Mouse (Mus musculus) midbrain, postnatal 0 days (tissue): Measurements from ENCODE around the gene Nbea. TPM values are rescaled to one million over a fixed set of nuclear protein-coding genes. Genes with fewer than 3 reads are reported as not detected.

ENCODE experiments used
- ATAC-seq: fragments of 200-750 bp; cut with Nextera tagmentation; 2 replicates; pipeline ENCODE4 v1.8.0; 2017; ENCODE audit warnings: moderate number of reproducible peaks, mild to moderate bottlenecking, moderate TSS enrichment, moderate library complexity; ENCODE audit not compliant: low FRiP score
- DNase-seq: peaks from one replicate; pipeline ENCODE4 v3.0.0-alpha.2; 2015; ENCODE audit warnings: low spot score
- H3K27ac ChIP-seq: fragments of 300-500 bp; sonication (generic); 2 replicates; pipeline ENCODE4 v1.5.1; 2014; ENCODE audit warnings: low read depth, mild to moderate bottlenecking, low read length, mixed read lengths
- H3K27me3 ChIP-seq: fragments of 300-500 bp; sonication (generic); 2 replicates; pipeline ENCODE4 v1.6.1; 2014; ENCODE audit warnings: low read length, control low read depth, mixed read lengths; ENCODE audit not compliant: insufficient read depth
- H3K36me3 ChIP-seq: fragments of 300-500 bp; sonication (generic); 2 replicates; pipeline ENCODE4 v1.6.1; 2014; ENCODE audit warnings: low read length, control low read depth, mixed read lengths; ENCODE audit not compliant: insufficient read depth
- H3K4me1 ChIP-seq: fragments of 300-500 bp; sonication (generic); 2 replicates; pipeline ENCODE4 v1.6.1; 2014; ENCODE audit warnings: mild to moderate bottlenecking, control low read depth, antibody characterized with exemption, low read length, mixed read lengths; ENCODE audit not compliant: insufficient read depth
- H3K4me2 ChIP-seq: fragments of 300-500 bp; sonication (generic); 2 replicates; pipeline ENCODE4 v1.6.1; 2014; ENCODE audit warnings: low read depth, mild to moderate bottlenecking, low read length, mixed read lengths; ENCODE audit not compliant: poor library complexity, severe bottlenecking
- H3K4me3 ChIP-seq: fragments of 300-500 bp; sonication (generic); 2 replicates; pipeline ENCODE4 v1.5.1; 2014; ENCODE audit warnings: low read depth, mild to moderate bottlenecking, low read length, moderate library complexity
- H3K9ac ChIP-seq: fragments of 300-500 bp; sonication (generic); replicated peaks from 2 replicates; pipeline ENCODE4 v1.6.1; 2014; ENCODE audit warnings: mild to moderate bottlenecking, low read length, moderate library complexity, mixed read lengths; ENCODE audit not compliant: poor library complexity, severe bottlenecking
- H3K9me3 ChIP-seq: fragments of 300-500 bp; sonication (generic); 2 replicates; pipeline ENCODE4 v1.6.1; 2016; ENCODE audit warnings: low read length, control low read depth
- CTCF ChIP-seq: IDR thresholded peaks from 2 replicates; pipeline ENCODE4 v1.5.1; 2016; ENCODE audit warnings: antibody characterized with exemption, mild to moderate bottlenecking
- WGBS: fragments of 180-500 bp; shearing (Covaris S2); extraction: QIAGEN DNeasy Blood & Tissue Kit; methylation state at CpG from one replicate; pipeline ENCODE4 v1.1.7; 2014; 5-methylcytosine and 5-hydroxymethylcytosine counted together
- polyA plus RNA-seq: library from polyadenylated mRNA; unstranded; fragments of >200 nt; fragmentation: Nextera tagmentation; extraction: Ambion mirVana; gene quantifications from 2 replicates; pipeline ENCODE4 v1.2.1, GENCODE M21; 2015
- total RNA-seq: library from RNA; depleted of rRNA; stranded (reverse); fragments of >200 nt; gene quantifications from 2 replicates; pipeline ENCODE4 v1.2.3, GENCODE M21; 2014

Gene Nbea
- total and polyA plus RNA-seq, 2 experiments from 2014 or later: 46.8 to 202 TPM

DNA sequence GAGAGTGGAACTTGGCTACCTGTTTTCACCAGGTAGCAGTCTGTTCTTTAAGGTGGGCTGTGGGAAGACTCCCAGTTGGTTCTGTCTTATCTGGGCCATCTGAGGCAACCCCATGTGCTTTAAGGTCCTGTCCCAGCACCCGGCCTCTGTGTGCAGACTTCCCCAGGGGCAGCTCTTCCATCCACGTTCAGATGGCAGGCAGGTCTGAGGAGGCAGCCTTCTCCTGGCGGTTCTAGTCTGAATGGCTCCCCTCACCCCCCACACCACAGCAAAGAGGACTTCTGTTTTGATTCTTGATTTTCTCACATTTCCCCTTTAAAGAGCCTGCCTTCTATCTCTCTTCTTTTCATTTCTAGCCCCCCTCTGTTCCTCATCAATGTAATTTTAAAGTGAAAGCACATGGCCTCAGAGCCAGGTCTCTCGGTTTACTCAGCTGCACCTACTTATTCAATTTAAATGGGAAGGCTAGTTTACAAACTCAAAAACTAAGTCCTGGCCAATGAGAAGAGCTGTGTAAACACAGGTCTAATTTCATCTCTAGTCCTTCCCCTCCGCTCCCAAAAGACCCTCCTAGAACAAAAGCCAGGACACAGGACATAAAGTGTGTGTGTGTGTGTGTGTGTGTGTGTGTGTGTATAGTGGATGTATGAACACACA, 570.9 kb downstream of the Nbea start:
- TF ChIP-seq CTCF: no peak
- H3K27me3 ChIP-seq: no peaks in the 10 kb centered on the region
- no peaks in the 10 kb centered on the region for H3K9me3 ChIP-seq
- H3K9ac ChIP-seq: no peak overlapping the region
- H3K36me3 ChIP-seq: no peaks in the 10 kb centered on the region
- no peak overlapping the region for H3K4me2 ChIP-seq
- no peaks in the 10 kb centered on the region for H3K4me1 ChIP-seq
- H3K27ac ChIP-seq: no peak overlapping the region
- H3K4me3 ChIP-seq: no peak overlapping the region
- no peak for DNase-seq
- 56% methylated on average over 5 of the region's 5 CpGs for WGBS
- ATAC-seq: no peak

DNA sequence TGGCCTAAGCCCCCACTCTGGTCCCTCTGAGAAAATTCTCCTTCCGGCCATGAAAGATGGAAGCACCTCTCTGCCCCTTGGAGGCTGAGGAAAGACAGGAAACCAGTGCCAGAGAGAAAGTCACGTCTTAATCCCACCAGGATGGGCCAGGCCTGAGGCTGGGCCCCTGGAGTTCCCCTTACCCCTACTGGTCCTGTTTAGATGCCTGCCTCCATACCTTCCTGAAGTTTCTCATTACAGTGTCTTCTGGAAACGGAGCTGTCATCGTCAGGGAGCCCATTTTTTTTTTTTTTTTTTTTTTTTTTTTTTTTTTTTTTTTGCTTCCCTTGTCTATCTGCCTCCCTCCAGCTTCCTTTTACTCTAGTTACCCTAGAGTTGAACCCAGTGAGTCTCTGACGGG, 571.5 kb downstream of the Nbea start:
- H3K9ac ChIP-seq: no peak overlapping the region
- no peak overlapping the region for H3K4me3 ChIP-seq
- H3K36me3 ChIP-seq: no peaks in the 10 kb centered on the region
- H3K4me1 ChIP-seq: no peaks in the 10 kb centered on the region
- H3K9me3 ChIP-seq: no peaks in the 10 kb centered on the region
- no peak for ATAC-seq
- H3K27ac ChIP-seq: no peak overlapping the region
- no peak for DNase-seq
- TF ChIP-seq CTCF: no peak
- H3K27me3 ChIP-seq: no peaks in the 10 kb centered on the region
- no peak overlapping the region for H3K4me2 ChIP-seq
- WGBS: 73% methylated on average over 5 of the region's 5 CpGs

DNA sequence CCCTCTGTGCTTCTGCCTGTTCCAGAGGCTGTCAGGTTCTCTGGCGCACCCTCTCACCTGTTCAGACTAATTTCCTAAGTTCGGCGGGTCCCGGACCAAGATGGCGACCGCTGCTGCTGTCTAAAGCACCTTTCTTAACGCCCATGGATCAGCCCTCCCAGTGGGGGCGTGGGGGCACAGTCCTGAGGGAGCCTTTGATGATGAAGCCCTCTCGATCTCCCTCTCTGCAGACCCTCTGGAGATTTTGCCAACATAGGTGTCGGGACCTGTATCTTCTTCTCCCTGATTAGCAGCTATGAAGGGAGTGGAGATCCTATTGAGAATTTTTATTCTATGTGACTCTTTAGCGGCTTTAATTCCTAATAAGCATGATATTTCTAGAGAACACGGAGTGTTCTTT, 573.3 kb downstream of the Nbea start:
- Histone ChIP-seq H3K27ac (no peak overlapping the region), H3K4me3 (no peak overlapping the region), H3K9me3 (no peaks in the 10 kb centered on the region), H3K9ac (no peak overlapping the region), H3K4me2 (no peak overlapping the region), H3K4me1 (no peaks in the 10 kb centered on the region), H3K36me3 (no peaks in the 10 kb centered on the region), H3K27me3 (no peaks in the 10 kb centered on the region)
- TF ChIP-seq CTCF: no peak
- ATAC-seq (no peak), DNase-seq (no peak)
- WGBS: 85% methylated on average over 11 of the region's 12 CpGs

DNA sequence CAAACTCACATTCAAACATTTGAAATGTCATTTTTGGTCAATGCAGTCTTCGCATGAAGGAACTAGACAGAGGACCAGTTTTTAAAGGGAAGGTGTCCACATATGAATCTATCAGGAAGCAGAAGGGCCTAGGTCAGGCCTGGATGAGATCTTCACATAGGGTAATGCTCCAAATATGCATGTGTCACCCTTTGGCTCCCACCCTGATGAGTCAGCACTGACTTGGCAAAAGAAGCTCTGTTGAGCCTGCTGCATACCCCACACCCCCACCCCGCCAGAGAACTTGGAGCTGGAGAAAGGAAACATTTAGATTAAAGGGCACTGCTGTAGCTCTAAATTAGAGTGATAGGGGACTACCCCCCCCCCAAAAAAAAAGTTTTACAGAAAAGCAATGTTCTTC, 583.2 kb downstream of the Nbea start:
- no peaks in the 10 kb centered on the region for H3K9me3 ChIP-seq
- H3K36me3 ChIP-seq: no peaks in the 10 kb centered on the region
- no peak for TF ChIP-seq CTCF
- H3K4me3 ChIP-seq: no peak overlapping the region
- no peak overlapping the region for H3K27ac ChIP-seq
- 81% methylated on average over 2 of the region's 2 CpGs for WGBS
- no peak overlapping the region for H3K4me2 ChIP-seq
- DNase-seq (no peak), ATAC-seq (no peak)
- H3K27me3 ChIP-seq: no peaks in the 10 kb centered on the region
- no peak overlapping the region for H3K9ac ChIP-seq
- H3K4me1 ChIP-seq: no peaks in the 10 kb centered on the region

DNA sequence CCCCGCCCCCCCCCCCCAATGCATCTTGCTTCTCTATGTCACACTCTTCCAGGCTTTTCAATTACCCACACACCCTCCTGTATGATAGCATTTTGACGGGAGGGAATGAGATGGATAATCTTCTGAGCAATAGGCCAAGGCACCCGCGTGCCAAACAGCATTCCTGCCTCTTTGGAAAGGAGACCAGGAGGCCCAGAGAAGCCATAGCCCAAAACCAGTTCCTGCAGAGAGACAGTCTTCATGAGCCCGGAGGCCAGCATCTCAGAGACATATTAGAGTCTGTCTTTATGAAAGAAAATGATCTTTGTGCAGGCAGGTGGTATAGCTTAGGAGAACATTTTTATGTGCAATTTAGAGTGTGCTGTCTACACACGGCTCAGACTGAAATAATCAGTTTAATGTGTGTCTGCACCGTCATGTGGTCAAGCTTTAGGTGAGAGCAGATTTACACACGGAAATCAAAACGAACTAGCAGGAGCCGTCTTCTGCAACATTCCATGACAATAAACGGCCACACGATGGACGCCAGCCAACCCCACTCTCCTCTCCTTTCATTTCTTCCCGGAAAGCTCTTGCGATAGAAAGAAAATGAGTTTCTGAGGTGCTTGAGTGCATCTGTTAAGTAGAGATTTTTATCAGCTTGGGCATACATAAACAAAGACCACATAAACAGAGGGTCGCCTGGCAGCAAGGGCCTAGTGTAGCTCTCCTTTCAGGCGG, 584.0 kb downstream of the Nbea start:
- no peaks in the 10 kb centered on the region for H3K36me3 ChIP-seq
- H3K4me2 ChIP-seq: no peak overlapping the region
- H3K27me3 ChIP-seq: no peaks in the 10 kb centered on the region
- no peak for TF ChIP-seq CTCF
- H3K4me1 ChIP-seq: no peaks in the 10 kb centered on the region
- no peaks in the 10 kb centered on the region for H3K9me3 ChIP-seq
- DNase-seq (no peak), ATAC-seq (no peak)
- H3K27ac ChIP-seq: 0 out of 2 replicates have a peak overlapping the region, but pooled peaks have one; percentile 26
- H3K9ac ChIP-seq: no peak overlapping the region
- 65% methylated on average over 17 of the region's 17 CpGs for WGBS
- no peak overlapping the region for H3K4me3 ChIP-seq

DNA sequence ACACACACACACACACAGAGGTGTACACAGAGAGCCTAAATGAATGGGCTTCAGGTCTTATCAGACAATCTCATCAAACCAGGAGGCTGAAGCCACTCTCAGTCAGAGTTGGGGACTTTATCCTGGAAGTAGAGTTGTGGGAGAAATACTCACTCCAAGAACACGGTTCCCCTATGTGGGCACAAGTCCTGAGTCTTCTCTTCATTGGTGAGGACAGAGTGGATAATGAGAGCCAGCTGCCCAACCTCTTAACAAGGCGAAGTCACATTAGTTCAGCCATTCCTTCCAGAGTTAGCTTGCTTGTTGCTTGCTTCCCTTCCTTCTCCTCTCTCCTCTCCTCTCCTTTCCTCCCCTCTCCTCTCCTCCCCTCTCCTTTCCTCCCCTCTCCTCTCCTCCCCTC, 584.8 kb downstream of the Nbea start:
- WGBS: 87% methylated on average over 2 of the region's 2 CpGs

More for the DNA sequence above, 584.8 kb downstream of the Nbea start:
- H3K9me3 ChIP-seq: no peaks in the 10 kb centered on the region
- TF ChIP-seq CTCF: no peak
- DNase-seq: no peak
- H3K4me3 ChIP-seq: no peak overlapping the region
- H3K27ac ChIP-seq: no peak overlapping the region
- H3K4me2 ChIP-seq: no peak overlapping the region
- H3K9ac ChIP-seq: no peak overlapping the region
- H3K4me1 ChIP-seq: no peaks in the 10 kb centered on the region
- H3K36me3 ChIP-seq: no peaks in the 10 kb centered on the region
- no peak for ATAC-seq
- no peaks in the 10 kb centered on the region for H3K27me3 ChIP-seq
